Mouse (Mus musculus) cerebellum, adult (tissue): ENCODE measurements around the gene 3110082J24Rik.
A peak's percentile ranks its signal among the peaks of the same experiment; 100 is the strongest.

Experiments
- ATAC-seq: cut with Nextera tagmentation; 2 replicates; pipeline ENCODE4 v1.9.2; 2017; ENCODE audit warnings: mild to moderate bottlenecking, moderate library complexity, mixed read lengths; ENCODE audit not compliant: insufficient number of reproducible peaks, low FRiP score, low TSS enrichment

3110082J24Rik gene

DNA sequence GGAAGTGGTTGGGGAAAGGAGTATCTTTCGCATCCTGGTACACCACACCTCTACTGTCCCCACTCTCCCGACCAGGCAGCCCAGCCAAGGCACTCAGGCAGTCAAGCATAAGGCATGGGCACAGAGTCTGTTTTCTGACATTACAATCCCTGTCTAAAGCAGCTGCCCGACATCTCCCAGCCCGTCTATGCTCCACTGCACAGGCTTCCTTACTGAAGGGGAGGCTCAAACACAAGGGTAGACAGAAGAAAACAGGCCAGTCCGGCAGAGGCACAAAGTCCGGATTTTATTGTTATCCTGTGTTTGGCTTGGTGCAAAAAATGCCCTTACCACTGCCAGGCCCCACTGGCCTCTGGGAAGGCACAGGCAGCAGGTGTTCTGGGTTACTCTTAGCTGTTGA lies 13.3 kb upstream of the 3110082J24Rik start:
- no peak for ATAC-seq

- no peak for ATAC-seq
Measured at GRCm38 (mm10) chr5:30118018-30118417, 12.1 kb upstream of the 3110082J24Rik start.

GRCm38 (mm10) chr5:30115718-30116117 lies 9.8 kb upstream of the 3110082J24Rik start:
- ATAC-seq = no peak

DNA sequence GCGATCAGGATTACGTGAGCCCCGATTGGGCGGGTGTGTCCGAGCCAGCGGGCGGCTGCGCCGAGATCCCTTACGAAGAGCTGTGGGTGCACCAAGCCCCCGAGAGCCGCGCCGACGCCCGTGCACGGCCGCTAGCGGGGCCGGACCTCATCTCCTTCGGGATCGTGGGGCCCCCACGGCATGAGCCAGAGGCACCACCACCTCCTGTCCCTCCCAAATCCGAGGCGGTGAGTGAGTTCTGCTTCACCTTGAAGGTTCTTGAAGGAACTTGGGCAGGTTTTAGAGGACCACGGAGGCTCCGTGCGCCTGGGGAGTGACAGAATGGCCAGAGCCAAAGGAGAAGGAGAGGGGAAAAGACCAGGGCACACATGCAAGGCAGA lies 8.9 kb upstream of the 3110082J24Rik start:
- no peak for ATAC-seq

DNA sequence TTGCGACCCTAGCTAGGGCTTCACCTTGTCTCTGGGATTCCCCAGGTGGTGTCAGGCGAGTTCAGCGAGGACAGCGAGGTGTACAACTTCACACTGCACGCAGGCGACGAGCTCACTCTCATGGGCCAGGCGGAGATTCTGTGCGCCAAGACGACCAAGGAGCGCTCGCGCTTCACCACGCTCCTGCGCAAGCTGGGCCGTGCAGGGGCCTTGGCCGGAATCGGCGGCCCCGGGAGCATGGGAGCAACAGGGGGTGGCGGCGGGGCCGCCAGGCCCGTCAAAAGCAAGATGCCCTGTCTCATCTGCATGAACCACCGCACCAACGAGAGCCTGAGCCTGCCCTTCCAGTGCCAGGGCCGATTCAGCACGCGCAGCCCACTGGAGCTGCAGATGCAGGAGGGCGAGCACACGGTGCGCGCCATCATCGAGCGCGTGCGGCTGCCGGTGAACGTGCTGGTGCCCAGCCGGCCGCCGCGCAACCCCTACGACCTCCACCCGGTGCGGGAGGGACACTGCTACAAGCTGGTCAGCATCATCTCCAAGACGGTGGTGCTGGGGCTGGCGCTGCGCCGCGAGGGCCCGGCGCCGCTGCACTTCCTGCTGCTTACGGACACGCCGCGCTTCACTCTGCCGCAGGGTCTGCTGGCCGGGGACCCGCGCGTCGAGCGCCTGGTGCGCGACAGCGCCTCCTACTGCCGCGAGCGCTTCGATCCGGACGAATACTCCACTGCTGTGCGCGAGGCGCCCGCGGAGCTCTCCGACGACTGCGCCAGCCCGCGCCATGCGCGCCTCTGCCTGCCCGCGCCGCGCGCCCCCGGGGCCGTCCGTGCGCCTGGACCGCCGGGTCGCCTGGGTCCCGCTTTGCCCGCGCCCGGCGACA lies 8.2 kb upstream of the 3110082J24Rik start:
- peak; percentile 43; the same call in 1 of the 2 replicates for ATAC-seq

GRCm38 (mm10) chr5:30112533-30113068 lies 6.7 kb upstream of the 3110082J24Rik start:
- no peak for ATAC-seq

DNA sequence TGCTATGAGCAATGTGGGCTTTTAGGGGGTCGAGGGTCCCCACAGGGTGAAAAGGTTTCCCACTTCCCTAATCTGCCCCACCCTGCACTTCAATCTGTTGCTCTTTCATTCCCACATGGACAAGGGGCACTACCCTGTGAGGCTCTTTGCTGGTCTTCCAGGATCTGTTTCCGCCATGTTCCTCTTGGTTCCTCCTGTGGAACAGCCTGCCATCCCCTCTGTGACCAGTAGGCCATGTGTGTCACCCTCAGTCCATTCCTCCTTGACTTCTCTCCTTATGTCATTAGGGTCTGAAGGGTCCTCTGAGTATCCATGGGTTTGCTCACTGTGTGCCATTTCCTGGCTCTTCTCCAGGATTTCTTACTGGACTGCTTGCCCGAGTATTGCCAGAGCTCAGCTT lies 5.9 kb upstream of the 3110082J24Rik start:
- ATAC-seq = no peak

DNA sequence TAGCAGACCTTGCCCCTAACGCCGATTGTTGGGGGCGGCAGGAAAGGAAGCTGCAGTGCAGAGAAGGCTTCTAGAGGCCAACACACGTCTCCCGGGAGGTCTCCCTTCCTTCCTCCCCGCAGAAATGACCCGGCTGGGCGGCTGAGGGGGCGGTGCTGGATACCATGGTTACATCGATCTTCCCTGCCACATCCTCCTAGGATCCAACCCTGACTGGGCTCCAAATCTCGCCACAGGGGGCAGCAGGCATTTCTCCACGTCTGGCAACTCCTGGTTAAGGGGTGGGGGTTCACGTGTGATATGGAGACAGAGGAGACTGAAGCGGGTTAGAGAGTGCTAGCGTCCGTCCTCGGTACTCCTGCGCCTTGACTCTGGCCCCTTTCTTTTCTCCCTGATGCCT lies 5.2 kb upstream of the 3110082J24Rik start:
- no peak for ATAC-seq

GRCm38 (mm10) chr5:30110371-30111060 lies 4.6 kb upstream of the 3110082J24Rik start:
- no peak for ATAC-seq

- no peak for ATAC-seq
Measured at GRCm38 (mm10) chr5:30109899-30110298, 4.0 kb upstream of the 3110082J24Rik start.

DNA sequence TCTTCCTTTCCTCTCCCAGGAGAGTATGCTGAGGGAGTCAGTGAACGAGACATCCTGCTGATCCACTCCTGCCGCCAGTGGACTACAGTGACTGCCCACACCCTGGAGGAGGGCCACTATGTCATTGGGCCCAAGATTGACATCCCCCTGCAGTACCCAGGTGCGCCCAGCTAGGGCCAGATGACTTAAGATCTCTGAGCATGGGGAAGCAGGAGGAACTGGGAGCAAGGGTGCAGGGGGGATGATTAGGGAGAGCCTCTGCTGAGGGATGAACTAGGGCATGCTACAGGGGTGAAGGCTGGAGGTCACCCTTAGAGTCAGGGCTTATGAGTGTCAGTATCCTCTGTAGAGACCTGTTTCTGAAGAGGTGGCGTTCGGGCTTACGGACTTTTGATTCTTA lies 2.3 kb upstream of the 3110082J24Rik start:
- no peak for ATAC-seq

DNA sequence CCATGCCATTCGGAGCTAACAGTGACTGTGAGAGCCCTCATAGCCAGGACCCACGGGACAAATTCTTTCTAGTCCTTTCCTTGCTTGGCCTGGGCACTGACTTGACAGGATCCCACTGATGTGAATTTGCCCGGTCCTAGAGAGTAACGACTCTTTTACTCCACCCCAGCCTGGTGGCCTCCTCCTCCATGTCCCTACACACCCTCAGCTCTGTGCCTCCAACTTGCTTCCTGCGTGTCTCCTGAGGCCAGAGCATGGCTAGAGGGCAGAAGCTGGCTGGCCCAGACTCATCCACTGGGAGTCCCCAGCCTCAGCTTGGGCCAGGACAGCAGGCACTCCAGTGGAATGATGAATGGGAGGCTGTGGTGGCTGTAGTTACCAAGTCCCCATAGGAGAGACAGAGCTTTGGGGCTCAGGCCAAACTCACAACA lies 1.7 kb upstream of the 3110082J24Rik start:
- no peak for ATAC-seq

DNA sequence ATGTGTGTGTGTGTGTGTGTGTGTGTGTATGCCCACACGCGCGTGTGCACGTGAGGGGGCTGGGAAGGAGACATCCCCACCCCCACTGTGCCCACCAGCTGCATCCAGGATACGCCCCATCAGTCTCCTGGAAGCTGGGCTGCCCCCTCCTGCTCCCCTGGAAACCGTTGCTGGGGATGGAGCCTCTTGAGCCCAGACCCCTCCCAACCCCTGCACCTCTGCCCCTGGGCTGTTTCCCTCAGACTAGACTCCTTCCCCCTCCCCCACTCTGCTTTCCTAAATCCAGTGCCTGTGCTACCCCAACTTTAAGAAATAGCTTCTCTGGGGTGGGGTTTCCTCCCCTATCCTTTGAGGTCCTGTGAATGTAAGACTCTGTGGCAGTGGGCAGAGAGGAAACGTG lies 1.3 kb upstream of the 3110082J24Rik start:
- ATAC-seq = no peak

- ATAC-seq = no peak
Measured at GRCm38 (mm10) chr5:30106756-30107155, 870 bp upstream of the 3110082J24Rik start.

GRCm38 (mm10) chr5:30104841-30105667 lies 832 bp downstream of the 3110082J24Rik start, which contains the start of gene Garem2:
Gene Garem2, plus strand, starts transcription at chr5:30105161.
- no peak for ATAC-seq

- no peak for ATAC-seq
Measured at GRCm38 (mm10) chr5:30104339-30104738, 1.5 kb downstream of the 3110082J24Rik start.

GRCm38 (mm10) chr5:30103340-30103739 lies 2.5 kb downstream of the 3110082J24Rik start:
- no peak for ATAC-seq

GRCm38 (mm10) chr5:30098260-30098659 lies 7.6 kb downstream of the 3110082J24Rik start:
- ATAC-seq = no peak

GRCm38 (mm10) chr5:30095731-30096130 lies 10.2 kb downstream of the 3110082J24Rik start:
- peak; percentile 31; the same call in 1 of the 2 replicates for ATAC-seq

- no peak for ATAC-seq
Measured at GRCm38 (mm10) chr5:30094399-30094798, 11.5 kb downstream of the 3110082J24Rik start.
